11 mouse cellular contexts compared by ENCODE assay signal in the genomic region with DNA sequence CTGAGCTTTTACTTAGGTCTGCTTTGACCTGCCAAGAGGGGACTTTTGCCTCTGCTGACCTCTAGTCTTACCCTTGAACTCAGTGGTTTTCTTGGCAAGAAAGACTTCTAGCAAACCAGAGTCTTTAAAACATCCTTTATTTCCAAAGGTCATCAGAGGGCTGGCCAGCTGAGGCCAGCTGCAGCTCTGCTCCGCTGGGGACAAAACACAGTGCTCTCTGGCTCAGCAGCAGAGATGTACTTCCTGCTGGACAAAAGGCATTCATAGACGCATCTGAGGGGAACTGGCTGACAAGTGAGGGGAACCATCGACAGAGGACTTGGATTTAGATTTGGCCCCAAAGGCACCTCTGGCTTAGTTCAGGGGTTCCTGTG. TPM values are rescaled to one million over a fixed set of nuclear protein-coding genes. Genes with fewer than 3 reads are reported as not detected.
DNase-seq lines count a peak whose midpoint lies in the region; ATAC-seq and TF ChIP-seq lines count a peak whose summit lies in the region.
"Had no signal": no experiment of that assay in that cellular context is flagged by ENCODE, and none has a peak within 500 bp of the region (broad histone marks: within the 10 kb centered on the region; RNA-seq: fewer than 3 reads in every experiment).

No protein-coding gene starts in this region.

- TF ChIP-seq CTCF in layer of hippocampus, adult 2 months (conservative IDR thresholded peaks at IDR 0.05), result no peak
- no peak for TF ChIP-seq CTCF in kidney, postnatal 0 days (IDR thresholded peaks at IDR 0.05; ENCODE audit: low read depth)
- TF ChIP-seq CTCF in small intestine, adult 2 months (IDR thresholded peaks at IDR 0.05; ENCODE audit: extremely low read depth, insufficient read length, insufficient replicate concordance, low read depth, low read length), result no peak
- no peak for TF ChIP-seq CTCF in midbrain, postnatal 0 days (IDR thresholded peaks at IDR 0.05)

- H3K9me3 ChIP-seq in heart, embryonic 13.5 days, result no peaks in the 10 kb centered on the region
- no peaks in the 10 kb centered on the region for H3K9me3 ChIP-seq in kidney, postnatal 0 days (replicated peaks; ENCODE audit: low read length)
- H3K9me3 ChIP-seq in midbrain, postnatal 0 days (ENCODE audit: low read length), result no peaks in the 10 kb centered on the region
- H3K9me3 ChIP-seq: forebrain, embryonic 15.5 days; liver, embryonic 13.5 days had no signal

- H3K27me3 ChIP-seq in heart, embryonic 13.5 days (replicated peaks), result no peaks in the 10 kb centered on the region
- H3K27me3 ChIP-seq in kidney, postnatal 0 days (ENCODE audit: insufficient read depth, low read length), result no peaks in the 10 kb centered on the region
- no peaks in the 10 kb centered on the region for H3K27me3 ChIP-seq in small intestine, adult 2 months (ENCODE audit: control insufficient read depth, insufficient read depth, low read length)
- no peaks in the 10 kb centered on the region for H3K27me3 ChIP-seq in midbrain, postnatal 0 days (ENCODE audit: insufficient read depth, low read length)
- H3K27me3 ChIP-seq: forebrain, embryonic 15.5 days; liver, embryonic 13.5 days had no signal

- H3K4me2 ChIP-seq in heart, embryonic 13.5 days, result no peak overlapping the region
- no peak overlapping the region for H3K4me2 ChIP-seq in kidney, postnatal 0 days (ENCODE audit: low read length)
- no peak overlapping the region for H3K4me2 ChIP-seq in midbrain, postnatal 0 days (ENCODE audit: low read depth, low read length, poor library complexity, severe bottlenecking)
- H3K4me2 ChIP-seq: forebrain, embryonic 15.5 days; liver, embryonic 13.5 days had no signal

- H3K4me3 ChIP-seq in layer of hippocampus, adult 2 months, result no peak overlapping the region
- H3K4me3 ChIP-seq in heart, embryonic 13.5 days, result no peak overlapping the region
- H3K4me3 ChIP-seq in kidney, postnatal 0 days (replicated peaks; ENCODE audit: low read depth, low read length), result no peak overlapping the region
- H3K4me3 ChIP-seq in small intestine, adult 2 months (ENCODE audit: low read depth, low read length), result no peak overlapping the region
- no peak overlapping the region for H3K4me3 ChIP-seq in midbrain, postnatal 0 days (ENCODE audit: low read depth, low read length)
- H3K4me3 ChIP-seq: forebrain, embryonic 15.5 days; liver, embryonic 13.5 days had no signal

- DNase-seq in layer of hippocampus, adult 2 months (ENCODE audit: low spot score in 2 of 2), result no peak
- DNase-seq in layer of hippocampus, postnatal 10 days (ENCODE audit: low spot score in 2 of 2), result no peak
- DNase-seq in kidney, postnatal 0 days (ENCODE audit: low spot score), result peak; percentile 44
- no peak for DNase-seq in spleen, postnatal 4 days (ENCODE audit: low spot score in 2 of 2)
- no peak for DNase-seq in midbrain, postnatal 0 days (ENCODE audit: low spot score)
- no peak for DNase-seq in thymus, postnatal 36 days
- DNase-seq: liver, embryonic 13.5 days had no signal

- TF ChIP-seq POLR2A in small intestine, adult 2 months (IDR thresholded peaks at IDR 0.05; ENCODE audit: low read depth, low read length), result no peak

- peak overlapping the region; percentile 65 for H3K27ac ChIP-seq in layer of hippocampus, adult 2 months
- H3K27ac ChIP-seq in heart, embryonic 13.5 days (replicated peaks), result peak overlapping the region; percentile 55
- H3K27ac ChIP-seq in kidney, postnatal 0 days, result peak overlapping the region; percentile 38
- H3K27ac ChIP-seq in small intestine, adult 2 months (ENCODE audit: insufficient read depth, low read depth, low read length), result peak overlapping the region; percentile 21; the same call in 1 of the 2 replicates
- H3K27ac ChIP-seq in midbrain, postnatal 0 days (ENCODE audit: low read depth, low read length), result no peak overlapping the region
- H3K27ac ChIP-seq: forebrain, embryonic 15.5 days; liver, embryonic 13.5 days had no signal

- peaks cover 48% of the 10 kb centered on the region for H3K4me1 ChIP-seq in heart, embryonic 13.5 days
- 0 out of 2 replicates have a peak, but pooled peaks cover 3% of the 10 kb centered on the region for H3K4me1 ChIP-seq in kidney, postnatal 0 days (replicated peaks; ENCODE audit: insufficient read depth, low read length)
- H3K4me1 ChIP-seq in small intestine, adult 2 months (ENCODE audit: control insufficient read depth, insufficient read depth, insufficient read length, low read length), result no peaks in the 10 kb centered on the region
- H3K4me1 ChIP-seq in midbrain, postnatal 0 days (ENCODE audit: insufficient read depth, low read length), result no peaks in the 10 kb centered on the region
- H3K4me1 ChIP-seq: forebrain, embryonic 15.5 days had no signal

- H3K36me3 ChIP-seq in heart, embryonic 13.5 days, result no peaks in the 10 kb centered on the region
- no peaks in the 10 kb centered on the region for H3K36me3 ChIP-seq in kidney, postnatal 0 days (ENCODE audit: insufficient read depth, low read length)
- no peaks in the 10 kb centered on the region for H3K36me3 ChIP-seq in small intestine, adult 2 months (ENCODE audit: control insufficient read depth, insufficient read depth, low read length)
- H3K36me3 ChIP-seq in midbrain, postnatal 0 days (ENCODE audit: insufficient read depth, low read length), result no peaks in the 10 kb centered on the region
- H3K36me3 ChIP-seq: forebrain, embryonic 15.5 days; liver, embryonic 13.5 days had no signal

- WGBS in heart, embryonic 13.5 days, result 35% methylated on average over 3 of the region's 3 CpGs
- 31% methylated on average over 3 of the region's 3 CpGs for WGBS in kidney, postnatal 0 days
- 57% methylated on average over 3 of the region's 3 CpGs for WGBS in small intestine, adult 2 months
- WGBS in midbrain, postnatal 0 days, result 26% methylated on average over 3 of the region's 3 CpGs

- no peak for ATAC-seq in heart, embryonic 13.5 days (ENCODE audit: extremely low read depth, insufficient number of reproducible peaks, low FRiP score, low TSS enrichment)
- ATAC-seq in kidney, postnatal 0 days (replicated peaks; ENCODE audit: low FRiP score, low read depth), result no peak
- no peak for ATAC-seq in midbrain, postnatal 0 days (ENCODE audit: low FRiP score)
- ATAC-seq: forebrain, embryonic 15.5 days had no signal

- no peak overlapping the region for H3K9ac ChIP-seq in heart, embryonic 13.5 days
- no peak overlapping the region for H3K9ac ChIP-seq in kidney, postnatal 0 days (ENCODE audit: low read depth, low read length)
- H3K9ac ChIP-seq in midbrain, postnatal 0 days (replicated peaks; ENCODE audit: low read length, poor library complexity, severe bottlenecking), result no peak overlapping the region
- H3K9ac ChIP-seq: forebrain, embryonic 15.5 days; liver, embryonic 13.5 days had no signal

RNA-seq across cellular contexts. Expression of gene Zfp366, which starts 45.9 kb away (rescaled TPM):
- total RNA-seq in layer of hippocampus, adult 2 months (2021), result 1 to 10 TPM; 2.5 to 4.9 TPM
- 1 to 10 TPM; 6.2 to 6.7 TPM for total RNA-seq in layer of hippocampus, postnatal 10 days (2021)
- polyA plus RNA-seq in heart, embryonic 13.5 days (2015; fragmentation: Nextera tagmentation; extraction: Ambion mirVana), result 0.25 and 0.31 TPM in 2 replicates
- polyA plus RNA-seq in kidney, postnatal 0 days (2015; fragmentation: Nextera tagmentation; extraction: Ambion mirVana), result 0.98 and 1.2 TPM in 2 replicates
- polyA plus RNA-seq in small intestine, adult 2 months (2012; rRNA removed), result 1.2 and 2.0 TPM in 2 replicates
- total RNA-seq in midbrain, postnatal 0 days (2014; rRNA removed), result 1.9 TPM in 2 replicates
- polyA plus RNA-seq in midbrain, postnatal 0 days (2015; fragmentation: Nextera tagmentation; extraction: Ambion mirVana), result 0.30 and 0.42 TPM in 2 replicates
- total RNA-seq: CH12.LX had no signal
